Mouse (Mus musculus): ENCODE measurements around the gene Galnt9.

- TF ChIP-seq CTCF (IDR thresholded peaks at IDR 0.05; ENCODE audit: low read depth, low read length) (no peak), GATA1 (IDR thresholded peaks at IDR 0.05; ENCODE audit: borderline replicate concordance, low read length) (no peak), POLR2AphosphoS5 (IDR thresholded peaks at IDR 0.05; ENCODE audit: insufficient replicate concordance, low read depth, low read length) (no peak)
Measured at GRCm38 (mm10) chr5:110652719-110653648, 108.8 kb downstream of the Galnt9 start, which contains the start of the genes Noc4l and Ddx51.

Data from G1E (cell line).